Mouse (Mus musculus) heart, postnatal 14 days (tissue): ENCODE measurements around the gene Piwil4. TPM values are rescaled to one million over a fixed set of nuclear protein-coding genes. Genes with fewer than 3 reads are reported as not detected.
"Not testable (repeated sequence)": the region's sequence is repeated elsewhere in the genome, so short reads cannot be mapped to it uniquely, and the experiment has no call there.

Experiments
- DNase-seq, 2 experiments: peaks; one replicate each; pipeline ENCODE4 v3.0.0; 2021 to 2022
- intact Hi-C: fragments of 180-260 bp; cut with DNase I; formaldehyde crosslinking; loops from one replicate; pipeline ENCODE4 v1.15.1; 2025
- total RNA-seq, 2 experiments: library from RNA; stranded (reverse); gene quantifications; 2 replicates each; pipeline ENCODE4 v1.2.3; 2021

The Piwil4 gene
- total RNA-seq, 2 experiments from 2014 or later: not detected

DNA sequence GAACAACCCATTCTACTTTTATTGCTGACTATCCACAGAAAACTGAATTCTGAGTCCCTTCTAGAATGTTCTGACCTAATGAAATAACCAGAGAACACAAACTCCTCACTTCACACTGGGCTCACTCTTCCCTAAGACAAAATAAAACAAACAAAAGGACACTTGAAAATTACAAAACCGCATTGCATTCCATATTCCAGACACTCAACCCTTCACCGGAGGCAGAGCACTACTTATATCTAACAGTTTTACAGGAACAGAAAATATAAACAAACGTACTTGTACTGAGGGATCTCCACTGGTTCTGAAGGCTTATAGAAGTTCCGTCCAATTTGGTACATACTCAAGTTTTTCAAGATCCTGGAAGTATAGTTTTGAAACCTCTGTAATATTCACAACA lies 12.2 kb downstream of the Piwil4 start:
- intact Hi-C loops: no loop called here
- no peak for DNase-seq

DNA sequence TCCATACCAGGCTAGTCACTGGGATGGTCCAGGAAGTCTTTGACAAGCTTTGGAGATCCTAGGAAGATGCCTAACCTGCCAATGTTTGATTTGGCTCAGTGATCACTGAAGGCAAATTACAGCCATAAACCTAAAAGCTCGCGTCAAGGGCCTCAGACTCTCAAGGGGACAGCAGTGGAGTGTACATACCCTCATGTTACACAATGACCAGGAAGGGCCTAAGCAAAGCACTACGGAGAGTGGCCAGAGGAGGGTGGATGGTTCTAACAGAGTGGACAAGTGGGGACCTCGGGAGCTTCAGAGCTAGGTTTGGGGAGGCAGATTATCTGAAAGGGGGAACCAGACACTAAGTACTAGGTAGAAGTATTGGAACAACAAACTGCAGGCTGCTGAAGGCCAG lies 13.9 kb downstream of the Piwil4 start:
- intact Hi-C loops: no loop called here
- DNase-seq: no peak

DNA sequence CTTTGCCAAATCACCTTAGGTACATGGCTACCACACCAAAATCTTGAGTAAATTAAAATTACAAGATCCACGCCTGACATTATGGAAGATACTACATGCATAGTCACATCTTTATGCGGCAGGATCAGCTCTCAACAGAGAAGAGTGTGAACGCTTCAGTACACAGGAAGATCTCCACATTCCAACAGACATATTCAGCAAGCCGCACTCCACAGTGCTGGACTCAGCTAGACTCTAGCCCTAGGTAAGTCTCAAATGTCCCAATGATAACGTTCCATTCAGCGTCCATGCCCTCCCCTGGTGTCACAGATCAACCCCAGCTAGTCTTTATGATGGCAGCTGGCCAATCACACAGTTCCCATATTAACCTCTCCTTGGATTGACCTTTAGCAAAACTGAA lies 14.5 kb downstream of the Piwil4 start:
- no peak for DNase-seq
- intact Hi-C loops: no loop called here

DNA sequence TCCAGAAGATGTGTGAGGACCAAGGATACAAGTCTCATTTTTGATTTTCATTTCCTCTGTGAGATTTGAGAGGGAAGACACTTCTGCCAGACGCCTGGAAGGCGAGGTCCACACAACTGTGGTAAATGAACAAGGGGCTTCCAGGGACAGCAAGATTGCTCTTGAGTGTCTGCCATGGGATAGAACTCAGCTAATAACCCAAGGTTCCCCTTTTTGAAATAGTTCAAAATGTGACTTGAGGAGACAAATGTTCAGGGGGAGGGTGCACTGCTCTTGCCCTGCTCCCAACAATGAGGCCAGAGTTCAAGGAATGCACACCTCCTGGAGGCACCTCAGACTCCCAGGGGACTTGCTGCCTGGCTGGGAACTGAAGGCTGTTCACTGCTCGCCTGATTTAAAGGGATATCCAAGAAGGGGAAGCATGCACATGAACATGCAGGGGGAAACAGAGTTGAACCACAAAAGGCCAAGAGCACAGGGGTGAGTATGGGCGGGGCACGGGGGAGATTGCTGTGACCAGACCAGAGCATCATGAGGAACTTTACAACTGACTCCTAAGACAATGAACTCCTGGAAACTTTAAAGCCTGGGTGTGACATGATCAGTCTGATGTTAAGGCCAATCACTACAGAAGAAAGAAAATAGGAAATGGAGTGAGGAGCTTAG lies 15.6 kb downstream of the Piwil4 start:
- no peak for DNase-seq
- intact Hi-C loops: no loop called here

DNA sequence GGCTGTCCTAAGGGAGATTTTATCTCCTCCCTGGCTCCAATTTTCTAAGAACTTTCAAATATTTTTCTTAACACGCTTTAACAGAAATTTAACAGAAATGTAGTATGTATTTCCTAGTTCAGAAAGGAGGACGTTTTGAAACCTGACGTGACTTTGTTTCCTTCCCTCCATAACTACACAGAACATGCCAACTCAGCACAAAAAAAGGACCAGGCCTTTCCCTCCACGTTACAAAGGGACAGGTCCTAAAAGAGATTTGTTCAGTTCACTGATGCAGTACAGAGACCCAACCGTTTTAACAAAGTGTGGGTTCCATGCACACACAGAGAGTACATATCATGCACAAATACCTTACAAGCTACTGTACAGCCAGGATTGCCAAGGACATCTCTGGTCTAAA lies 18.9 kb downstream of the Piwil4 start:
- DNase-seq: no peak

DNA sequence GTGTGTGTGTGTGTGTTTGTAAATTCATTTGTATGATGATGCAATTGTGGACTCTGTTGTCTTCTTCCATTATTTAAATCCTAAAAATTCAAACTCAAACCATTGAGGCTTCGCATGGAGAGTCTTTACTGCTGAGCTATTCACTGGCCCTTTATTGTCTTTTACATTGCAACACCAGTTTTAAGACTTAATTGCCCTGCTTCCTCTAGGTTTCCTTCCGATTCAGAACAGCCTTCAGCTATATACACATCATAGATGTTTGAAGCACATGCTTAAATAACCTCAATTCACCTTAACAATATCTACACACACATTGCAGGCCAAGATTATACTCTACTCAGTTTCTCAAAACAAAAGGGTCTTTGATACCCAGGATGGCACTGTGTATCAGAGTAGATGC lies 20.1 kb downstream of the Piwil4 start:
- DNase-seq: no peak
- intact Hi-C loops: no loop called here

More for the DNA sequence above, 18.9 kb downstream of the Piwil4 start:
- intact Hi-C loops: no loop called here

DNA sequence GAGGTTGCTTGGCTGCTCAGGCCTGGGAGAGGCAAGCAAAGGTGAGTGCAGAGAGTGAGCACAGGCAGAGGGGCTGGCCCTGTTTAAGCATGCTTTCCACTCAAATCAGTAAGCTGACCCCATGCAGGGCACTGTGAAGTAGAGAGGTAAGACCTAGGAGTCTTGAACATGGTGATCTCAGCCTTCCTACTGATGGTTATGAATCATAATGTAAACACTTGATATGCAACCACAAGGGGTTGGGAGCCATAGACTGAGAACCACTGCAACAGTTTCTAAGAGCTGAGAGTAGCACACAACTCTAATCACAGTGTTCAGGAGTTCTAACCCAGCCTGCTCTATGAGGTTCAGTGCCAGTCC lies 22.2 kb downstream of the Piwil4 start:
- no peak for DNase-seq
- intact Hi-C loops: no loop called here

DNA sequence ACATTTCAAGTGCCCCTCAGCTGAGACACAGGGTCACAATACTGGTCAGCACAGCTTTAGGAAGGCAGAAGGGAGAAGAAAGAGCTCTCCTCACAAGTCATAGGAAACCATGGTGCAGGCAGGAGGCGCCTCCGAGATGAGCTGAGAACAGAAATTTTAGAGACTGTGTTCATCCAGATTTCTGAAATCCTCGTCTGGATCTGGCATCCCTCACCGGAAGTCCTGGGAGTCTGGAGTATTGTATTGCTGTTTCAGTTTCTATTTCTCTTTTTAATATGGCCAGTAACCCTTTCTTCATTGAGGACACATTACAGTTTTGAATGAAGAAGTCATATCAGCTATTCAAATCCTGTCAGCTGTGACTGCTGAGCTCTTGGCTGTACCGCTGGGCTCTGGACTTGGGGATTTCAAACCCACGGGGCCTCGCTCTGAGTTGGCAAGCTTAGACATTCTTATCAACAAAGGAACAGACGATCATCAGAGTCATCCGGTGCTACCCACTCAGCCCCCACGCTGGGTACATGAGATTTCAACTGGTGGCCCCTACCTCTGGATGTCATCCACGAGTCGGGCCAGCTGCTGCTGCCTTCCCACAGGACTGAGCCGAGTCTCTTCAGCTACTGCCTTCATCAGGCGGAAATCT lies 22.7 kb downstream of the Piwil4 start:
- DNase-seq: peak; percentile 21 to 52
- intact Hi-C loops: no loop called here

DNA sequence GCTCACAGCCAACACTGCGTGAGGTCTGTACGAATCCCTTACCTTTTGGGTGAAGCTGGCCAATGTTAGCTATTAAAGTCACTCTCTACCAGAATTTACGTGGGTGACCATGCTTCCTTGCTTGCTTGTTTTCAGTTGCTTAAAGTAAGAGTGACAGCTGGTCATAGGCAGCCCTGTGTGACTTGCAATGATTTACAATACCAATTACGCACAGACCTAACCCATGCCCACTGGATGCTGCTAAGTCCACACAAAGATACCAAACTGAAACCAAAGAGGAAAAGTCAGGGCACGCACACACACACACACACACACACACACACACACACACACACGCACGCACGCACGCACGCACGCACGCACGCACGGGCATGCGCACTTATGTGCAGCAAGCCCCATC lies 25.3 kb downstream of the Piwil4 start:
- no peak for DNase-seq
- intact Hi-C loops: no loop called here

DNA sequence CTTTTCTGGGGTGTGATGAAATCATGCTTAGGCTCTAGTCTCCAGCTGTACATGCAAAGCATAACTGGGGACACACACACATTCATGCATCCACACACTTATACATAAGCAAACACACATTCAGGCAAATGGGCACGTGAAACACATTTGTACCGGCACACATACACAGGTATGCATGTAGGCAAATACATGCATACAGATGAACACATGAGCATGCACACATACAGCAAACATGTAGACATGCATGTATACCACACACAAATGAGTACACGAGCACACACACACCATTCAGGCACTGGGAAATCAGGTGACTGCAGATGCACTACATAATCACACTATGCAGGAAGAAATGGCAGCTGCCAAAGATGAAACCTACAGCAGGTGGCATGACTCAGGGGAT lies 29.6 kb downstream of the Piwil4 start:
- no peak for DNase-seq
- intact Hi-C loops: no loop called here

DNA sequence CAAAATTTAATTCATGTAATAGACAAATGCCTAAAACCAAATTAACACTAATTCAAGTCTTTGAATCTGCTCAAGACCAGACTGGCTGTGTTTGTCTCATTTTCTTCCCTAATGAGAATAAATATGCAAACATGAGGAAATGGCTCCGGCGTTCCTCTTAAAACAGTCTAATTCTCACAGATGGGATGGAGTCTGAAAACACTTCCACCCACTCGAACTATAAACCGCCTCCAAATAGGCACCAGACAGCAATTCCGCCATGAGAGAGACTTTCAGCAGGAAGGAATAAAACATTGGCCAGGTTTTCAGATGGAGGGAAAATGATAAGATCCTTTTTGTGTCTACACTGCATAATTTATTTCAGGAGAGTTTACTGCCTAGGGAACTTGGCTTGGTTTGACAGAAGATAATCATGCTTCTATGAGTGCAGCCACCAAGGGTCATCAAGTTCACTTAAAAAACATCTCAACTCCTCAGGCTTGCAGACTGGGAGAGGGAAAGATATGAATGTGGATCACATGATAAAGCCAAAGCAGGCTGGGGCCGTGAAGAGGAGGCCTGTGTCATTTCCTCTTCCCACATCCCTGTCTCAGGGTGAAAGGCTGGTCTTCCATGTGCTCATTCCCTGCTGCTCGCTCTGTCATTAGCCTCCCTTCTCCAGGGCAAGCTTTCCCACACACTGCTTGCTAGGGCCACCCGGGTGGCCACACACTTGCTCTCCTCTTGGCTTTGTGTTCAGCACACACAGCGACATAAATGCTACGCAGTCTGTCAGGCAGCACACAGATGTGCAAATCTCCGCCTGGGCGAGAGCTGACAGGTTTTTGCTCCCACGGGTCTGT lies 35.0 kb downstream of the Piwil4 start:
- intact Hi-C loops: no loop called here
- DNase-seq: no peak

DNA sequence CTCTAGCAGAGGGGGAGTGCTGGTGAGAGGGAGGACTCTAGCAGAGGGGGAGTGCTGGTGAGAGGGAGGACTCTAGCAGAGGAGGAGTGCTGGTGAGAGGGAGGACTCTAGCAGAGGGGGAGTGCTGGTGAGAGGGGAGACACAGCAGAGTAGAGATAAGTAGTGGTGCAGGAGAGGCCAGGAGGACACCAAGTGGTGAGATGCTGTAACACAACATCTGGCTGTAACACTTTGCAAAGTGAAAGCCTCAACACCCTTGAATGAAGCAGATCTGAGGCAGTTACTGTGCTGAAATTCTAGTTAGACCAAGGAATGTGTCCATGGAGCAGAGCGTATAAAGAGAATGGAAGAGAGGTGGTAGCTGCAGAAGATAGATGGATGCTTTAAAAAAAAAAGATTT lies 39.7 kb downstream of the Piwil4 start:
- intact Hi-C loops, DNase-seq: not testable (repeated sequence)

DNA sequence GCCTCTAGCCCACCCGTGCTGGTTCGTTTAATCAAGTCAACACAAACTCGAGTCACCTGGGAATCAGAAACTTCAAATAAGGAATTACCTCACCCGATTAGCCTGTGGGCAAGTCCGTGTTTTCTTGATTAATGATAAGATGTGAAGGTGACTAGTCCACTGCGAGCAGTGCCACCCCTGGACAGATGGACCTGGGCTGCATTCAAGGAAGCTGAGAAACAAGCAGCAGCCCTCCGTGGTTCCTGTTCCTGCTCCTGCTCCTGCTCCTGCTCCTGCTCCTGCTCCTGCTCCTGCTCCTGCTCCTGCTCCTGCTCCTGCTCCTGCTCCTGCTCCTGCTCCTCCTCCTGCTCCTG lies 41.3 kb downstream of the Piwil4 start:
- intact Hi-C loops: loop anchor here (1.0 to 10.0 kb wide), 4 partner anchors 68 to 344 kb away; no protein-coding TSS in a partner anchor
- no peak for DNase-seq

DNA sequence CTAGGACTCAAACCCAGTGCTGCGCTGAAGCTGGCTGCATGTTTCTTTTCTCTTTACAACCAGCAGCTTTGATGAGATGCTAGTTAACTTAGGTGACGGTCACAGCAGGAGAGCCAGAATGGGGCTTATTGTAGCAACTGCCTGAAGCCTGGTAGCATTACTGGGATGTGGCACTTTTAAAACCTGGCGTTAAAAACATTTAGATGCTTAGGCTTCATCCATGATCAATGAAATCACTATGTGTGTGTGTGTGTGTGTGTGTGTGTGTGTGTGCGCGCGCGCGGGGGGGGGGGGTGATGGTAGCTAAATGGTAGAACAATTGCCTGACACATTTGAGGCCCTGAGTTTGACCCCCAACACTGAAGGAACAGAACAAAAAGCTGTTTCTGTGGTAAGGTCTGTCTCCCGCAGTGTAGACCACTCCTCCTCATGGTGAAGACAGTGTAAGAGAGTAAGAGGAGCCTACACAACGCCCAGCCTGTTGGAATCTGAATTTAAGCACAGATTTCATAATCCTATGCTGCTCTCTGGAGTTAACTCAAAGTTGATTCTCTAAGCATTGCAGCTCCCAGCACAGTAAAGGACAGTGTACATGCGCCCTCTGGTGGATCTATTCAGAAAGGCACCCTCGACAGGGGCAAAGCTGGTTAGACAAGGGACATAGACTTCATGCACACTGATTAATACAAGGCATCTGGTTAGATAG lies 41.8 kb downstream of the Piwil4 start:
- intact Hi-C loops: loop anchor here (1.0 to 10.0 kb wide), 4 partner anchors 69 to 344 kb away; no protein-coding TSS in a partner anchor
- DNase-seq: peak; percentile 87 to 95

DNA sequence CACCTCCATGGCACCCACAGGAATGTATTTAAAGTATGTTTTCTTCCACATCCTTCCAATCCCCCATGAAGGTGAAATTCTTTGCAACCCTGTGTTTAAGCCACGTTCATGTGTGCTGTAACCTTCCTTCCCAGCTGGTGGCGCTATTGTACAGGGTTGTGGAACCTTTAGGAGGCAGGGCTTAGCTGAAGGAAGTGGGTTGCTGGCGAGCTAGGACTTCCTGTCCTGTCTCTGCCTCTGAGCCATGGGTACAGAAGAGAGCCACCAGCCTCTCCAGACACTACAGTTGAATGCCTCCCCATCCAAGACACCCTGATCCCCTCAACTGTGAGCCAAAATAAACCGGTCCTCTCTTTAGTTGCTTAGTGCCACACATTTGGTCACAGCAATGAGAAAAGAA lies 42.6 kb downstream of the Piwil4 start:
- intact Hi-C loops: loop anchor here (5.0 to 10.0 kb wide), 3 partner anchors 69 to 343 kb away; no protein-coding TSS in a partner anchor
- peak in 1 of 2 experiments; percentile 39 for DNase-seq

DNA sequence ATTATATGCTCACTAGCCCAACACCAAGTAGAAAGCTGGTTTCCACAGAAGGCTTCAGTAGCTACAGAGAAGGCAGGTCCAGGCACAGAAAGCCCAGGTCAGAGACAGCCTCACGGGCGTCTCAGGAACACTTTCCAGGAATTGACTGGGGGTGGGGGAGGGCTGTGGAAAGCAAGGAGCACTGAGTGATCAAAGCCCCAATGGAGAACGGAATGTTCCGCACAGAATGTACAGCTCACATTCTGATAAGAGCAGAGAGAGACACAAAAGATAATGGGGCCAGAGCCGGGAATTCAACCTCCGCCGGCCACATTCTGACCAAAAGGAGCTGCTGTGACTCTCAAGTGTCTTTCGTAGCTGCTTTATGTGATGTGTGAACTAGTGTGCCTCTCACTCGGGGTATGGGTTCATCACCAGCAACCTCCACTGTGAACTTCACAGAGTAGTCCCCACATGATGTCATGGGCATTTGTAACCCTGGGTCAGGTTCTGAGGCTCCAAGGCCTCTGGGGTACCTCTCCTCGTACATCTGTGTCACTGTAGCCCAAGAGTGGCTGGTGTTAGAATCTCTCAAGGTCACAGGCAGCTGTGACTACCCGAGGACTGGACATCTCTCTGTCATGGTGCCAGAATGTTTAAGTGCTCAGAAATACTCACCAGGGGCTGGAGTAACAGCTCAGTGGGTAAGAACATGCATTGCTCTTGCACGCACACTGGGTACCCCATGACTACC lies 51.0 kb downstream of the Piwil4 start:
- no peak for DNase-seq
- intact Hi-C loops: loop anchor here (10.0 kb wide), 1 partner anchor 335 kb away; no protein-coding TSS in a partner anchor

DNA sequence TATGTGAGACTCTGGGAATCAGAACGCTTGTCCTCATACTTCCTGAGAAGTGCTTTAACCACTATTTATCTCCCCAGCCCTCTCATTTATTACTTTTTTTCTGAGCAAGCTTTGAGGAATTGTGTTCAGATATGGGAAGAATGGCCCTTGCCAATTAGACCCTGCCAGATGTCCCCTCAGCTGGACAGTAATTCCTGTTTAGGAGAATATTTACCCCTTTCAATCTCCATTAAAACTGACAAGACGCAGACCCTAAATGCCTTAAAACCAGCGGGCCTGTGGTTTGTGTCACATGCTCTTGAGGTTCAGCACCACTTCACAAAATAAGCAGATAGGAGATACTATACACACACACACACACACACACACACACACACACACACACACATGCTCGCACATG lies 56.2 kb downstream of the Piwil4 start:
- DNase-seq: no peak
- intact Hi-C loops: no loop called here

DNA sequence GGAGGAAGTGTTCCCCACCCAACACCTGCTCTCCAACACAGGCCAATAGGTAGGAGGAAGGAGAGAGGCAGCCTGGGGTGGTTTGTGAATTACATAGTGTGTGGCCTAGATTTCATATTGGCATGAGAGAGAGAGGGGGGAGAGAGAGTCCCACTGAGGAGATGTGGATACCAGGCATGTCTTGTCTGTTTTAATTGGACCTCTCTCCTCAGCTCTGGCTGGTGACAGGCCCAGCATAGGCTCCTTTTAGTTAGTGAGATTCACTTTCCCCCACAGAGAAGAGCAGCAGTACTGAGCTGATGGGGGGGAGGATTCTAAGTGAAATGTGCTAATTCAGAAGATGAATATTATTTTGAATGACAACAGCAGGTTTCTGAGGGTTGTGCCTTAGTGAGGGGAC lies 57.8 kb downstream of the Piwil4 start:
- intact Hi-C loops: no loop called here
- DNase-seq: no peak

DNA sequence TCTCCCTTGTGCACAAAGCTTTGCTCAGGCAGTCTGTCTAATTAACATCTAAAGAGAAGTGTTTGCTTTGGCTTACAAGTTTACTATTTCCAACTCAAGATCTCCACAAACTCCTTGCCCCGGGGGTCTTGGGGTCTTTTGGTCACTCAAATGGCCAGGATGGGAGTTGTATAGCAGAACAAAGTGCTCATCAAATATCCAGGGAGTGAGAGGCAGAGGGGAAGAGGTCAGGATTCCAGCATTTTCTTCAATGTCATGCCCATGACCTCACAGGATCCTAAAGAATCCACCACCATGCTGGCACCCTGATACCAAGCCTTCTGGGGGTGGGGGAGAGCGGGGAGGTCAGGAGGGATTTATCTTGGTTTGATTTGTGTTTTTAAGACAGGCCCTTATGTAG lies 59.9 kb downstream of the Piwil4 start:
- intact Hi-C loops: no loop called here
- no peak for DNase-seq
